Mouse (Mus musculus) liver, embryonic 11.5 days (tissue): Measurements from ENCODE around the gene Rasa4. TPM values are rescaled to one million over a fixed set of nuclear protein-coding genes. Genes with fewer than 3 reads are reported as not detected.
"Not testable (repeated sequence)": the region's sequence is repeated elsewhere in the genome, so short reads cannot be mapped to it uniquely, and the experiment has no call there.

ENCODE experiments used
- ATAC-seq: fragments of 200-750 bp; cut with Nextera tagmentation; replicated peaks from 2 replicates; pipeline ENCODE4 v1.8.0; 2017; ENCODE audit warnings: moderate number of reproducible peaks, mild to moderate bottlenecking, moderate TSS enrichment, moderate library complexity; ENCODE audit not compliant: low FRiP score
- DNase-seq: peaks from one replicate; pipeline ENCODE4 v3.0.0-alpha.2; 2017; ENCODE audit warnings: low spot score
- H3K27ac ChIP-seq: fragments of 300-500 bp; sonication (generic); 2 replicates; pipeline ENCODE4 v1.5.1; 2014; ENCODE audit warnings: mild to moderate bottlenecking, low read depth, low read length, control low read depth
- H3K27me3 ChIP-seq: fragments of 300-500 bp; sonication (generic); replicated peaks from 2 replicates; pipeline ENCODE4 v1.6.1; 2014; ENCODE audit warnings: low read length, mixed read lengths; ENCODE audit not compliant: control insufficient read depth, insufficient read depth
- H3K36me3 ChIP-seq: fragments of 300-500 bp; sonication (generic); 2 replicates; pipeline ENCODE4 v1.6.1; 2014; ENCODE audit warnings: mild to moderate bottlenecking, low read length, moderate library complexity, mixed read lengths; ENCODE audit not compliant: control insufficient read depth, insufficient read depth
- H3K4me1 ChIP-seq: fragments of 300-500 bp; sonication (generic); replicated peaks from 2 replicates; pipeline ENCODE4 v1.6.1; 2014; ENCODE audit warnings: low read length, mixed read lengths; ENCODE audit not compliant: control insufficient read depth, insufficient read depth
- H3K4me2 ChIP-seq: fragments of 300-500 bp; sonication (generic); 2 replicates; pipeline ENCODE4 v1.6.1; 2014; ENCODE audit warnings: mild to moderate bottlenecking, control low read depth, moderate library complexity
- H3K4me3 ChIP-seq: fragments of 300-500 bp; sonication (generic); 2 replicates; pipeline ENCODE4 v1.5.1; 2014; ENCODE audit warnings: low read depth, low read length, control low read depth
- H3K9ac ChIP-seq: fragments of 300-500 bp; sonication (generic); 2 replicates; pipeline ENCODE4 v1.6.1; 2014; ENCODE audit warnings: low read depth, low read length, control low read depth
- H3K9me3 ChIP-seq: fragments of 300-500 bp; sonication (generic); 2 replicates; pipeline ENCODE4 v1.6.1; 2016; ENCODE audit warnings: low read length, inconsistent platforms, mixed read lengths; ENCODE audit not compliant: control insufficient read depth
- WGBS: fragments of 180-500 bp; shearing (Covaris S2); extraction: QIAGEN DNeasy Blood & Tissue Kit; methylation state at CpG from one replicate; pipeline ENCODE4 v1.1.7; 2014; 5-methylcytosine and 5-hydroxymethylcytosine counted together
- polyA plus RNA-seq: library from polyadenylated mRNA; unstranded; fragments of >200 nt; fragmentation: Nextera tagmentation; extraction: Ambion mirVana; gene quantifications from 2 replicates; pipeline ENCODE4 v1.2.1, GENCODE M21; 2014

Gene Rasa4
- polyA plus RNA-seq, 1 experiment from 2014 or later: 1.7 TPM

DNA sequence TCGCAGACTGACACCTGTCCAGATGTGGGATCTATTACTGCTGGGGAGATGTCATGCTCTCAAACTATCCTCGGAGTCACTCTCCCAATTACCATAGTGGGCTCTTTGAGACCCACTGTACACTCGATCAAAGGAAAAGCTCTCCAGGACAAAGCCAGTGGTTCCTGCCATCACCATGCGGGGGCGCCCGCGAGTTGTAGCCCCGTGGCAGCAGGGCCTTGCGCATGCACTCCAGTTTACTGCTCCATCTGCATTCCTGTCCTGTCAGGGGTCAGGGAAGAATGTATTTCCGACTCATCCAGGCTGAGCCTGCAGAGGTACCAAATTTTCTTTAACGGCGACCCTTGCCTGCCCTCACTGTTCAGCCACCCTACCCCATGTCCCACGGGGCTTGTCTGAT is 38.9 kb upstream of the Rasa4 start:
- Histone ChIP-seq H3K27me3 (no peaks in the 10 kb centered on the region), H3K36me3 (no peaks in the 10 kb centered on the region), H3K4me1 (peaks cover 2% of the 10 kb centered on the region; the same call in 1 of the 2 replicates), H3K4me3 (no peak overlapping the region), H3K9ac (no peak overlapping the region), H3K27ac (no peak overlapping the region), H3K4me2 (no peak overlapping the region), H3K9me3 (no peaks in the 10 kb centered on the region)
- DNase-seq (no peak), ATAC-seq (no peak)
- 61% methylated on average over 13 of the region's 13 CpGs for WGBS

DNA sequence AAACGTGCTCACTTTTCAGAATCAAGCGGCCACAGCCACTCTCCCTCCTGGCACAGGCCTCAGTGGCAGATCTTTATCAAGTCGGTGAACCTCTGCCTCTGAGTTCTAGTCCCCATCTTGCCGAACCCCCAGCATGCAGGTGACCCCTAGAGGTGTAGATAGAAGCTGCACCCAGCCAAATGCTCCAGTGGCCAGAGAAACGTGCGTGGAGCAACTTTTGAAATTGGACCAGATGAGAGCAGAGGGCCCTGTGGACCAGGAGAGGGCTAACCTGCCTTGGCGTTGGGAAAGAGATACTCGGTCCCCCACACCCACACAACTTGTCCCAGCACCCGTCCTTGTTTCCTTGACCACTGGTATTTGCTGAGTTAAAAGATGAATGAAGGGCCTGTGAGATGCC is 38.3 kb upstream of the Rasa4 start:
- Histone ChIP-seq H3K9ac (no peak overlapping the region), H3K9me3 (no peaks in the 10 kb centered on the region), H3K4me3 (no peak overlapping the region), H3K27ac (no peak overlapping the region), H3K4me2 (no peak overlapping the region), H3K27me3 (no peaks in the 10 kb centered on the region), H3K36me3 (no peaks in the 10 kb centered on the region), H3K4me1 (no peaks in the 10 kb centered on the region; the same call in 1 of the 2 replicates)
- DNase-seq: no peak
- ATAC-seq: no peak
- 42% methylated on average over 9 of the region's 9 CpGs for WGBS

DNA sequence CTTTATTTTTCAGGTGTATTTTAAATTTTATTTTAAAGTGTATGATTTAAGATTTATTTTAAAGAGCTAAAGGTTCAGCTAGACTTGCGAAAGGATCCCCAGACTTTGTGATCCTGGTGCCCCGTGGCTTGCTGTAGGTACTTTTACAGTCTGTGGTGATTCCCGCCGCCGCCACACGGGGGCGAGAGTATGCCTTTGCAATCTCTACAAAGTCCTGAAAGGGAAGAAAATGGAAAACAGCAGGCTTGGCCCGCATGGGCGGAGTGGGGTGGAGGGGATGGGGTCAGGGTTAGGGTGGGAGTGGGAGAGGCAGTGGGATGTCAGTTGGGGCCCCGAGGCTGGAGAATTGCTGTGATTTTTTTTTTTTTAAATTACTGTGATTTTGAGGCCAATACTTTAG is 37.7 kb upstream of the Rasa4 start:
- no peak overlapping the region for H3K9ac ChIP-seq

DNA sequence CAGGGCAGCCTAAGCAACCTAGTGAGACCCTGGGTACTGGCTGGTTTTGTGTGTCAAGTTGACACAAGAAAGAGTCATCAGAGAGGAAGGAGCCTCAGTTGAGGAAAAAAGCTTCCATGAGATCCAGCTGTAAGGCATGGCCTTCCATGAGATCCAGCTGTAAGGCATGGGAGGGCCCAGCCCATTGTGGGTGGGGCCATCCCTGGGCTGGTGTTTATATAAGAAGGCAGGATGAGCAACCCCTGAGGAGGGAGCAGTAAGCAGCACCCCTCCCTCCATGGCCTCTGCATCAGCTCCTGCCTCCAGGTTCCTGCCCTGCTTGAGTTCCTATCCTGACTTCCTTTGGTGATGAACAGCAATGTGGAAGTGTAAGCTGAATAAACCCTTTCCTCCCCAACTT is 35.2 kb upstream of the Rasa4 start:
- H3K4me2 ChIP-seq, H3K36me3 ChIP-seq, H3K27ac ChIP-seq, ATAC-seq, H3K4me3 ChIP-seq, H3K9me3 ChIP-seq, H3K9ac ChIP-seq, H3K27me3 ChIP-seq, DNase-seq, H3K4me1 ChIP-seq: not testable (repeated sequence)

More for the DNA sequence above, 37.7 kb upstream of the Rasa4 start:
- peak; percentile 84 for DNase-seq
- 5% methylated on average over 10 of the region's 10 CpGs for WGBS
- Histone ChIP-seq H3K4me1 (no peaks in the 10 kb centered on the region; the same call in 1 of the 2 replicates), H3K36me3 (no peaks in the 10 kb centered on the region), H3K4me2 (no peak overlapping the region), H3K27ac (no peak overlapping the region), H3K27me3 (no peaks in the 10 kb centered on the region), H3K4me3 (no peak overlapping the region), H3K9me3 (no peaks in the 10 kb centered on the region)
- ATAC-seq: no peak

DNA sequence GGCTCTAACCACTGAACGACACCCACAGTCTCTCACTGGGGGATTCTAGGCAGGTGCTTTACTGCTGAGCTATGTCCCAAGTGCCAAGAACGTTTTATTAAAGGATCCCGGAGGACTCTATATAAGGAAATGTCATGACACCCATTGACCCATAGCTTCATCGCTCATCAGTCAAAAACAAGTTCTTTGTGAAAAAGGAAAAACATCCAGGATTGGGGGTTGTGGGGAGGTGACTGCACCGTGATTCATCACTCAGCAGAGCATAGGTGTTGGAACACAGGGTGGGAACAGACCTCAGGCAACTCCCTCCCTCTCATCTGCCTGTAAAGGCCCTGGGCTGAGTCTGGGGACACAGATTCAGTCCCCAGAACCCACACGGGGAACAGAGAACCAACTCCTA is 33.8 kb upstream of the Rasa4 start:
- 62% methylated on average over 6 of the region's 6 CpGs for WGBS
- H3K27ac ChIP-seq: no peak overlapping the region

DNA sequence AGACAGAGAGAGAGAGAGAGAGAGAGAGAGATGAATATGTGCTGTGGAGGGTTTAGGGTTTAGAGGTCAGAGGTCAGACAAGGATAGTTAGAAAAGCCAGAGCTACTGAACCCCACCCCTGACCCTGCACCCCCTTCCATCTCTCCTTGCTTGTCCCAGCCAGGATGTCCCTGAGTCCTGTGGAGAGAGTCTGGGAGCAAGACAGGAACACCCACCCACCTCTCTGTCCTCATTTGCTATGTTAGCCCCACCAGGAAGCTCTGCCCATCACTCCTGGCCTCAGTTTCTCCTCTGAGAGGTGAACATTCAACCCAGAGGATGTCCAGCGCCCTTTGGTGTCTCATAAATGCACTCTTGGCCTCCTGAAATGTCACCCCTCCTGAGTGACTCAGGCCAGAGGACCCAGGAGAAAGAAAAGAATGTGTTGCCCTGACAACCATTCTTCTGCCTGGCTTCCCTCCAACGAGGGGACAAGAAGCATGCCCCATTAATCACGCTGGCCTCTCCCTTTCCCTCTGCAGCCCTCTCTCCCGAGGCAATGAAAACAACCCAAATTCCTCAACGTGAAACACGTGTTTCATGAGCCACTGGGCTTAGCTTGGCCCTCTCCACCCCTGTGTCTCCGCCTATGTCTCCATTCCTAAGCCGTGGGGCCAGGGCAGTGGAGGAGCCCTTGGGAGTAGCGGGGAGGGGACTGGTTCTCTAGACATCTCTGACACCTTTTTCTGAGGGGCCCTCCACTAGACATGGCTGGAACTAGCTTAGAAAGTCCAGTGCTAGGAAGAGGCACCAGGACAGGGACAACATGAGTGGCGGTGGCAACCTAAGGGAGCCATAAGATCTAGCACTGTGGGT is 32.3 kb upstream of the Rasa4 start:
- Histone ChIP-seq H3K36me3 (no peaks in the 10 kb centered on the region), H3K9me3 (no peaks in the 10 kb centered on the region), H3K4me2 (no peak overlapping the region), H3K9ac (no peak overlapping the region), H3K4me3 (no peak overlapping the region), H3K4me1 (no peaks in the 10 kb centered on the region), H3K27me3 (no peaks in the 10 kb centered on the region), H3K27ac (peak overlapping the region; percentile 35; the same call in 1 of the 2 replicates)
- WGBS: 29% methylated on average over 10 of the region's 10 CpGs
- DNase-seq (no peak), ATAC-seq (no peak; the same call in 1 of the 2 replicates)

More for the DNA sequence above, 33.8 kb upstream of the Rasa4 start:
- no peak for DNase-seq
- no peak overlapping the region for H3K9ac ChIP-seq
- no peak overlapping the region for H3K4me3 ChIP-seq
- no peak overlapping the region for H3K4me2 ChIP-seq
- H3K9me3 ChIP-seq: no peaks in the 10 kb centered on the region
- no peaks in the 10 kb centered on the region for H3K4me1 ChIP-seq
- no peak for ATAC-seq
- H3K27me3 ChIP-seq: no peaks in the 10 kb centered on the region
- H3K36me3 ChIP-seq: no peaks in the 10 kb centered on the region

DNA sequence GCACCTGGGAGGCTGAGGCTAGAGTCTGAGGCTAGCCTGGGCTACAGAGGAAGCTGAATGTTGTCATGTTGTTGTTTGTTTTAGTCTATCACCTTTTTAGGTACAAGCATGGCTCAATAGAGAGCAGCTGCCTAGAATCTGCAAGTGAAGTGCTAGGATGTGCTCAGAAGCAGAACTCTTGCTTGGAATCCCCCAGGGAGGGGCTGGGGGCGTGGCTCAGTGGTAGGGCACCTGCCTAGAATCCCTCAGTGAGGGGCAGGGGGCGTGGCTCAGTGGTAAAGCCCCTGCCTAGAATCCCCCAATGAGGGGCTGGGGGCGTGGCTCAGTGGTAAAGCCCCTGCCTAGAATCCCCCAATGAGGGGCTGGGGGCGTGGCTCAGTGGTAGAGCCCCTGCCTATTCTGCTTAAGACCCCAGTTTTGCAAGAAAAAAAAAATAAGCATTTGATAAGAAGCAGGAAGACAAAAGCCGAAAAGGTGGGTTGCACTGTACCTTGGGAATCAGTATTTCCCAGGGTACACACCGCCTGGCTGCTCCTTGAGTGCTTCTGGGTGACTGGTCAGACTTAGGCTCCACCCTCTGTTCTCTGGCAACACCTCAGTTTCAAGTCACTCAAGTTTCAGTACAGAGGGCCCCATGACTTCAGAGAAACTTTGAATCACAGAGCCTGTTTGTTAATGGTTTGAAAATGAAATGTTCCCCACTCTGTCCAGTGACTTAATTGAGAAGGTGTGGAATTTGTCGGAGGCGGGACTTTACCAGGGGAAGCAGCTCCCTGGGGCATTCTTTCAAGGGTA is 30.7 kb upstream of the Rasa4 start:
- no peaks in the 10 kb centered on the region for H3K36me3 ChIP-seq
- no peak overlapping the region for H3K9ac ChIP-seq
- ATAC-seq (no peak), DNase-seq (no peak)
- peaks cover 5% of the 10 kb centered on the region; the same call in 1 of the 2 replicates for H3K27me3 ChIP-seq
- no peak overlapping the region for H3K4me2 ChIP-seq
- 62% methylated on average over 8 of the region's 8 CpGs for WGBS
- no peak overlapping the region for H3K27ac ChIP-seq
- no peaks in the 10 kb centered on the region for H3K4me1 ChIP-seq
- H3K9me3 ChIP-seq: no peaks in the 10 kb centered on the region
- no peak overlapping the region for H3K4me3 ChIP-seq

DNA sequence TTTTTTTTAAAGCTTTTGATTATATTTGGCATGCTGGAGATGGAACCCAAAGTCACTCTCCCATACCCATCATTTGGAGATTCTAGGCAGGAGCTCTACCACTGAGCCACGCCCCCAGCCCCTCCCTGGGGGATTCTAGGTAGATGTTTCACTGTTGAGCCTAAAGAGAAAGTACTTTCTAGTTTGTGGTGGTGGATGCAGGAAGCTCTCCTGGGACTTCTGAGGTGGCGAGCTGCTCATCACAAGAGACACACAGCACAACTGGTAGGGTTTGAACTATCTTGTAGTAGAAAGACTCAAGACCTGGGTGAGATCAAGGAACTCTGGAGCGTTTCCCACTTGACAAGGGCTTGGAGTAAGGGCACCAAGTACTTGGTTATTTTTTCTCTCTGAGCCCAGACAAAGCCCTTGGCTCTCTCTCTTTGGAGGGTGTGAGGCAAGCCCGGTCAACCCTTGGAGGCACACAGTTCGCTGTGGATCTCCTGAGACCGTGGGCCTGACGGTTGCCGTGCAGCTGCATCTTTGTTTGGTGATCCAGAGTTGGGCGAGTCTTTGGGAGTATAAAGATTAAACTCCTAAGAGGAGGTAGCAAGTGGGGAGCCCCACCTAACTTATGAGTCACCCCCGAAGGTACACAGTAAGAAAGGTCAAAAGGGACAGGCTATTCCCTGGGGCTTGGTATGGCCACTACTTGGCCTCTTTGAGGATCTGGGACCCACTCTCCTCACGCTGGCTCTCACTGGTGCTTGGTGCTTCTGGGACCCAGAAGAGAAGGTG is 29.2 kb upstream of the Rasa4 start, which contains the start of gene Upk3bl:
Gene Upk3bl, plus strand, starts transcription at position 192 of the 777 bp plus-strand sequence.
- DNase-seq: no peak
- Histone ChIP-seq H3K27me3 (peaks cover 5% of the 10 kb centered on the region; the same call in 1 of the 2 replicates), H3K4me3 (no peak within 1 kb of the TSS), H3K4me2 (no peak within 1 kb of the TSS), H3K4me1 (no peaks in the 10 kb centered on the region), H3K27ac (no peak within 1 kb of the TSS), H3K36me3 (no peaks in the 10 kb centered on the region), H3K9me3 (no peaks in the 10 kb centered on the region), H3K9ac (no peak within 1 kb of the TSS)
- WGBS: 82% methylated on average over 11 of the region's 11 CpGs
- ATAC-seq: no peak
